Mouse (Mus musculus) layer of hippocampus, postnatal 14 days (tissue): ENCODE measurements at regions not wholly inside any gene's neighbourhood (a gene's known extent, or its start where the extent isn't known, plus 50 kb on each side); places are given as distances from the start of the nearest gene placed in this dataset.

ENCODE experiments used
- DNase-seq, 2 experiments: peaks; one replicate each; pipeline ENCODE4 v3.0.0; 2021 to 2022; ENCODE audit warnings: low spot score in 2 of 2, mixed read lengths in 1 of 2

GRCm38 (mm10) chr8:91973951-91974439 is 172.1 kb upstream of the Irx3 start:
- DNase-seq = no peak

- no peak for DNase-seq
Measured at GRCm38 (mm10) chr8:91967407-91967806, 165.5 kb upstream of the Irx3 start.

DNA sequence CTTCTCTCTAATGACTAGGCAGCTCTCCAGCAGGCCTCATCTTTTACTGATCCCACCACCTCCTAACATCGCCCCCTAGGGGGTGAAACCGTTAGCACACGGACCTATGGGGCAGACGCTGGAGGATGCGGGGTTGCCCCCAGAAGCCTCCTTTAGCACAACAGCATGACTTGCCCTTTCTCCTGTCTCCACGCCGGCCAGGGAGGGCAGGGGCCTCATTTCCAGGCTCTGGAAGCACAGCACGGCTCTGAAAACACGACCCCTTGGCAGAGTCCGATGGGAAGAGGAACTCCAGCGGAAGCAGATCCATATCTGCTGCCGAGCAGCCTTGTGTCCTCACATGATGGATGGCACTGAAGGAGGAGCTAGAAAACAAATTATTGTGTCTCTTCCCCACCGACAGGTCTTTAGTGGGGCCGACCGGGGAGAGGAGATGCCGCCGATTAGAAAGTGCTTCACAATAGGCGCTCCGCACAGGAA is 165.1 kb upstream of the Irx3 start:
- DNase-seq = no peak

GRCm38 (mm10) chr8:91961696-91962095 is 159.8 kb upstream of the Irx3 start:
- DNase-seq = no peak

GRCm38 (mm10) chr8:91955170-91955569 is 153.3 kb upstream of the Irx3 start:
- DNase-seq = no peak

DNA sequence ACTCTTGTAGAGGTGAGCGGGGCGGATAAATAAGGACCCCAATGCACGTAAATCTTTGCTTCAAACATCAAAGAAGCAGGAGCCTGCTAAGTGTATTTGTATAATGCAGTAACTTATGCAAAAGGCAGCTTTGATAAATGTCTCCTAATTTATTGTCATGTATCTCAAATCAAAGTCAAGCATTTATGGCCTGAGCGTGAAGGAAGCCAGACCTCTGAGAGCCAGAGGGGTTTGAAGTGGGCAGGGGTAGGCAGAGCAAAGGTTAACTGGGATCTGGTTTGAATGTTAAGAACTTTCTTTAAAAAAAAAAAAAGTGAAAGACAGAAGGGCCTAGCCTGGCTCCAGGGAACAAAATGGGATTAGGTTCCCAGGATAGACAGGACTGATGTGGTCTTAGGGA is 151.1 kb upstream of the Irx3 start:
- DNase-seq = no peak

- no peak for DNase-seq
Measured at GRCm38 (mm10) chr8:91949110-91949509, 147.2 kb upstream of the Irx3 start.

- DNase-seq = no peak
Measured at GRCm38 (mm10) chr8:91948173-91948940, 146.5 kb upstream of the Irx3 start.

GRCm38 (mm10) chr8:91941005-91941404 is 139.1 kb upstream of the Irx3 start:
- no peak for DNase-seq

GRCm38 (mm10) chr8:91937227-91937626 is 135.4 kb upstream of the Irx3 start:
- no peak for DNase-seq

- no peak for DNase-seq
Measured at GRCm38 (mm10) chr8:91930520-91930919, 128.7 kb upstream of the Irx3 start.

DNA sequence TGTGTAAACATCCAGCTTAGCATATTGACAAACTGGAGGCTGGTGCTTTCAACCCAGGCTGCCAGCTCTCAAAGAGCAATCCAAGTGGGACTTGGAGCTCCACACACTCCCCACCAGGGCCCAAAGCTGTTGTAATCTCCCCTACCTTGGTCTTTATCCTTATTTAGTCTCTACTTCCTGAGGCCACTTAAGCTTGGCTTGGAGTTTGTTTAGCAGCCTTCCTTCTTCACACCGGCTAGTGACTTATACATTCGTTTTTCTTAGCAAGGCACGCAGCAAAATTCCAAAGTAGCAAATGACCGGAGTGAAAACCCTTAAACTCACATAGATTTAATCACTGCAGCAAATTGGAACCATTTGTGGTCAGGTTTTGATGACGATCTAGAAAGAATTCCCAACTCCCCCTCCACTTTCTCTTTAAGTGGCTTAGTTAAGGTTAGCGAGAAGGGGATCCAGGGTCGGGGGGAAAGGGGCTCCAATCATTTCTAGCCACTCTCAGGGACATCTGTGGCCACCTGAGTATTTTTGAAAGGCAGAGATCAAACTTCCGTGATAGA is 124.2 kb upstream of the Irx3 start:
- no peak for DNase-seq

GRCm38 (mm10) chr8:91924152-91924551 is 122.3 kb upstream of the Irx3 start:
- no peak for DNase-seq

GRCm38 (mm10) chr8:91922211-91922874 is 120.5 kb upstream of the Irx3 start:
- DNase-seq = no peak

GRCm38 (mm10) chr8:91917834-91918233 is 116.0 kb upstream of the Irx3 start:
- DNase-seq = peak in 1 of 2 experiments; percentile 26

DNA sequence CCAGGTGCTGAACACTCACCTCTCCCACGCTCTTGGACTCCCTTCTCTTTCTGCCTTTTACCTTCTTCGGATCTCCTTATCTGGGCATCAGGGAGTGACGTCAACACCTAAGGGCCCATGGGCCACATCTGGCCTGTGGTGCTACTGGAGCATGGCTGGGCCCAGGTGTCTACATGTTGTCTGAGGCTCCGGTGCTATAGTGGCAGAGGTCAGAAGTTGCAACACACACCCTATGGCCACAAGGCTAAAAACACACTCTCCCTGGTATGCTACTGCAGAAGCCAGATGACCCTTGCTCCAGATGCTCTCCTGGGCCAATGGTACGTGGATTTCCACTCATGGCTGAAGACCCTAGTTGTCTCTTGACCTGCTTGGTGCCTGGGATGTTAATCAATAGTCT is 112.1 kb upstream of the Irx3 start:
- no peak for DNase-seq

DNA sequence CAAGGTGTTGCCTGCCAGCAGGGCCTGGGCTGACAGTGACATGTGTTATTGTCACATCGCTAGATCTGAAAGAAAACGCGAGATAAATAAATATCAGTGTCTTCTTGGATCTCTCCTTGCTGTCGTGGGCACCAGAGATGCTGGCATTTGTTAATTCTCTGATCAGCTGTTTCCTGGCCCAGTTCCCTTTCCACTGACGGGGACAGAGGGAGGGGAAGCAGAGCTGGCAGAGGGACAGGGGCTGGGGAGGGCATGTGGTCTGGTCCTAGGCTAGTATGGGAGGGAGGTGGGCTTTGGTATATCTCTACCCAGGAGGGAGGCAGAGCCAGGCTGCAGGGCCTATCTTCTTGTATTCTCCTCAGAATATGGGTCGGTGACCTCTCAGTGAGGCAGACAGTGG is 111.3 kb upstream of the Irx3 start:
- no peak for DNase-seq

DNA sequence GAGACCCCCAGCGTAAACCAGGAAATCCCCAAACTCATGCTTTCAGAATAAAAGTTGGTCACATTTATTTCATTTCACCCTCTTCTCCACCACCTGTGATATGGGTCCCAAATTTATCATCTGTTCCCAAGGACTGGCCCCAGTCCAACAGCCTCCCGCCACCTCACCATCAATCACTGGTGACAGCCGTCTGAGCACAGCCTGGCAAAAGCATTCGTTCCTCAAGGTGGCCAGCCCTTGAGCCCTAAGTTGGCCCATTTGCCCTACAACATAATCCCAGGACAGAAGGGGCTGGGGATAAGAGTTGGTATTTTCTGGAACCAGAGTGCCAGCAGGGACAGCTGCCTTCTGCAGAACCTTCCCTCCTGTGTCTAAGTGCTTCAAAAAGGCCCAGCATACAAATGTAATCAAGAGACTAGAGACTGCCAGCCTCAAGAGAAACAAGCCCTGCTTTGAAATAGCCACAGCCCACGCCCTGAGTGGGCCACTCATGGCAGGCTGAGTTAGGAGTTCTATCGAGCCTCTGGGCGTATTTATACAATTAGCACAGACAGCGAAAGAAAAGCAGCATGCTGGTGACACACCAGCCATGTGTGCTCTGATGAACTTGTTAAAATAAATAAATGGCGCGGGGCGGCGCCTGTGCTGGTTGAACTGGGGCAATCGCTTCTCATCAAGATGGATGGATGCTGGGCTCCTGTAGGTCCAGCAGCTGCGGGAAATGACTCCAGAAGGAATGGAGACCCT is 107.9 kb upstream of the Irx3 start:
- peak; percentile 45 to 49 for DNase-seq

- DNase-seq = no peak
Measured at GRCm38 (mm10) chr8:91908731-91909353, 107.0 kb upstream of the Irx3 start.

DNA sequence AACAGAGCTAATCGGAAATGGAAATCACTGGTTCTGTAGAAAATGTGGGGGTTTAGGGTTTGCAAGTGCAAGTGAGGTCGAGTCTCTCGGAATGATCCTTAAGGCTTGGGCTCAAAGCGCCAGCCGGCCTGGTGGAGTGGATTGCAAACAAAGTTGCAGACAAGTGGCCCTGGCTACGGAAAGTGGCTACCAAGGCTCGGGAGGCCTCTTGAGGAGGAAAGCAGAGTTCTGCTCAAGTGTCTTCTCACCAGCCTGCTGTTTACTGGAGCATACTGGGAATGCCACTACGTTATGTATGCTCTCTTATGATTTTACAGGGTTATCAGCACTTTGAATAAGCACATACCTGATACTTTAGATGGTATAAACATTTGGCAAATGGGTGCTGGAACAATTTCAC is 105.3 kb upstream of the Irx3 start:
- DNase-seq = no peak
